Mouse (Mus musculus) spleen, postnatal 4 days (tissue): ENCODE data around the gene Abhd4.

Experiments
- DNase-seq, 2 experiments: peaks; one replicate each; pipeline ENCODE4 v3.0.0; 2022; ENCODE audit warnings: low spot score in 2 of 2

The Abhd4 gene

GRCm38 (mm10) chr14:54276446-54276845, 22.5 kb downstream of the Abhd4 start:
- DNase-seq, result peak in 1 of 2 experiments; percentile 52

- DNase-seq, result no peak
These were observed 30.9 kb downstream of the Abhd4 start, which contains the start of gene Olfr49 for GRCm38 (mm10) chr14:54284839-54285238. Gene Olfr49, minus strand, starts transcription at chr14:54284939.

GRCm38 (mm10) chr14:54300136-54300535, 46.1 kb downstream of the Abhd4 start:
- DNase-seq, result no peak

- no peak for DNase-seq
These were observed 46.7 kb downstream of the Abhd4 start for GRCm38 (mm10) chr14:54300676-54301075.

- DNase-seq, result no peak
These were observed 57.8 kb downstream of the Abhd4 start for GRCm38 (mm10) chr14:54311763-54312162.
